Mouse (Mus musculus) gastrocnemius, adult 8-10 months (tissue): ENCODE data around the gene Mn1. TPM values are rescaled to one million over a fixed set of nuclear protein-coding genes. Genes with fewer than 3 reads are reported as not detected.
A peak's percentile ranks its signal among the peaks of the same experiment; 100 is the strongest.

Experiments used
- DNase-seq, 2 experiments: peaks; one replicate each; pipeline ENCODE4 v3.0.0; 2022; ENCODE audit warnings: low spot score in 2 of 2
- total RNA-seq, 4 experiments: library from RNA; stranded (reverse); gene quantifications; 2 replicates each; pipeline ENCODE4 v1.2.4; 2022

The Mn1 gene
- total RNA-seq, 4 experiments from 2014 or later, result 28.0 to 63.4 (median 39.8) TPM

GRCm38 (mm10) chr5:111475721-111476120 lies 58.6 kb downstream of the Mn1 start:
- no peak for DNase-seq

DNA sequence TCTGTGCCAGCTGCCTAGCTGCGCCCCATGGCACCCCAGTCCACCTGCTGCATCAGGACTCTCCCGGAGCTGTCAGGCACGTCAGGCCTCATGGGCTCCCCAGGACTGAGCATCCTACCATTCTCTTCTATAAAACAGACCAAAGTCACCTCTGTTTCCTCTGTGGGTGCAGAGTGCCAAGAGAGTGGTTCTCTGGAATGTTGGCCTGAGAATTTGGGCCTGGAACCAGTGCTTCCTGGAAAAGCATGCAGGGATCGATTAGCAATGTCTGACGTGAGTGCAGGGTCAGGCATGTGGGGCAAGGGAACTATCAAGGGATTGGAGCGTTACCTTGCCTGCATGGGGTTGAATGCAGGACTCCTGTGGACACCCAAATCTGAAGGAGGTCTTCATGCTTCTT lies 59.0 kb downstream of the Mn1 start:
- no peak for DNase-seq

GRCm38 (mm10) chr5:111485907-111486306 lies 68.7 kb downstream of the Mn1 start:
- no peak for DNase-seq

GRCm38 (mm10) chr5:111489022-111489616 lies 72.0 kb downstream of the Mn1 start:
- no peak for DNase-seq

DNA sequence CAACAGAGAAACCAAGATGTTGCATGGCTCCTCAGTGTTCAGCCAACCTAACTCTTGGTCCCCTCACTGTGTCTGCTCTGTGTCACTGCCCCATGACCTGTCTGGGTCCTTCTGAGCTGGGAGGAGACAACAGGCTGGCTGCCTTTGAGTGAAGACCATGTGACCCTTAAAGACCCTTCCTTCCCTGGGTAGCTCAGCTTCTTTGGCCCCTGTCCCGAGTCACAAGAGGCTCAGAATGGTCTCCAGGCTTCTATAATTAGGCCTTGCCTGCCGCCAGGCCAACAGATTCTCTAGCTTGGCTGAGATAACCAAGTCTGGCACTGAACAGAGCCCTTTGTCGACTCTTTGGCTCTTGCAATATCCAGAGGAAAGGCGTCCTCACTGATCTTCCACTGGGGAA lies 73.4 kb downstream of the Mn1 start:
- peak in 1 of 2 experiments; percentile 54 for DNase-seq

- no peak for DNase-seq
These were observed 74.3 kb downstream of the Mn1 start for GRCm38 (mm10) chr5:111491485-111491884.

- DNase-seq, result no peak
These were observed 82.9 kb downstream of the Mn1 start for GRCm38 (mm10) chr5:111500036-111500435.

DNA sequence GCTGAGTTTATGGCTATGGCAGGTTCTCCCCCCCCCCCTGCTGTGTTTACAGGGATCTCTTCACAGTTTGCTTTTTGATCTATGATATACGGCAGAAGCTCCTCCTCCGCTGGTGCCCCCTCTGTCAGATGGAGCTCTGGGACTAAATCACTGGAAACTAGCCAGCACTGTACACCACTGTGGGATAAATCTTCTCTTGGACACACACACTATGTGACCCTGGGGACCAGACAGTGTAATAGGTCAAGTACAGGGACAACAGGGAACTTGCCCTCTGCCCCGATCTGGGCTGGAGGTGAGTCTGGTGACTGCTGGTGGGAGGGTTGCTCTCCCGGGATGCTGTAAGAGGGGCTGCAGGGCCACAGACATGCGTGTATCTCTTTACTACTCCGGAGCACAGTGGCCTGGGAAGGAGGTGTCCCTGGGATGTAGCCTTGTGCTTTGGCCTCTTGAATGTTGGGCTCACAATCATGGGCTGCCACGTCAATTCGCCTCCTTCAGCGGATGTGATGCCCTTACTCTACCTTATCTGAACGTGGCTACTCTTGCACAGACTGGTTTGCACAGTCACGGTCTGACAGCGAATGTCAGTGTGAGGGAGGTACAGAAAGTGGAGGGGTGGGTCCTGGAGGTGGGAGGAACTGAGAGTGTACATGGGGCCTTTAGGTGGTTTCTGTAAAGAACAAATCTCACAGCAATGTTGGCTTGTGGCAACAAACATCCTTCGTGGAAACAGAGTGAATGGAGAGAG lies 84.7 kb downstream of the Mn1 start:
- no peak for DNase-seq

DNA sequence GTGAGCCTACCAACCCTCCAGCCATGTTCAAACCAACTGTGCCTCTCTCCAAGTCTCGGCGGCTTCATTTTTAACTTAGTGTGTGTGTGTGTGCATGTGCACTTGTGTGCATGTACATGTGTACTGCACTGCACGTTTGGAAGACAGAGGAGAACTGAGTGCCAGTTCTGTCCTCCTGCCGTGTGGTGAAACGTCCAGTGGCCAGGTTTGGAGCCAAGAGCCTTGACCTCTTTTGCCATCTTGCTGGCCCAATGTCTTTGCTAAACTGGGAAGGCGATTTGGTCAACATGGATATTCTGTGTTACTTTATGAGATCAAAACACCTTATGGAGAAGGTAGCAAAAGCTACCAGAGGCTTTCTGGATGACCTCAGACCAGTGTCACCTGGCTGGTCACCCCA lies 88.1 kb downstream of the Mn1 start:
- DNase-seq, result no peak

GRCm38 (mm10) chr5:111505824-111506223 lies 88.7 kb downstream of the Mn1 start:
- DNase-seq, result no peak

- DNase-seq, result no peak
These were observed 89.2 kb downstream of the Mn1 start for GRCm38 (mm10) chr5:111506410-111506809.

Other genes with a start within 250 kb of the Mn1 start
- gene Pitpnb, start 86.6 kb upstream of the Mn1 start, total RNA-seq, result 10 to 100 TPM; 19.9 to 23.0 (median 20.1) TPM